Comparison of ENCODE assay signal across 8 mouse cellular contexts in genomic region chr4:148869566-148869965, GRCm38 (mm10).
DNase-seq lines count a peak whose midpoint lies in the region; ATAC-seq and TF ChIP-seq lines count a peak whose summit lies in the region.

No protein-coding gene starts in this region.

- in situ Hi-C loops in Patski (cut with MboI; ENCODE audit: low pct_unique_long_range_greater_than_20kb): loop anchor here (5.0 kb wide), 1 partner anchor 47 kb away; no protein-coding TSS in a partner anchor

- H3K27me3 ChIP-seq in Patski: no peaks in the 10 kb centered on the region

- CTCF ChIA-PET in Patski (lab: Charles Lee): no interaction called here

- peak; percentile 71 to 77 for DNase-seq in heart, adult 18-20 months
- DNase-seq in heart, adult 8-10 months (ENCODE audit: low spot score): no peak
- DNase-seq in Patski (ENCODE audit: low read depth, low spot score): peak; percentile 68
- peak; percentile 88 to 93 for DNase-seq in cerebellum, postnatal 10 days
- peak; percentile 80 to 83 for DNase-seq in kidney, adult 8-10 months
- DNase-seq in left cerebral cortex, postnatal 36 days (ENCODE audit: low spot score in 2 of 2): no peak
- no peak for DNase-seq in retina, postnatal 1 day
- no peak for DNase-seq in left cerebral cortex, adult 11 months (ENCODE audit: low spot score)

- intact Hi-C loops in left cerebral cortex, postnatal 36 days (cut with DNase I): no loop called here

- peak; percentile 72 for ATAC-seq in Patski

- no peak for TF ChIP-seq CTCF in Patski (IDR thresholded peaks at IDR 0.05)

- POLR2A ChIA-PET in Patski (lab: Charles Lee): interaction anchor here (0.8 kb wide), 1 partner anchor 125 kb away, joined by 4 read pairs; no protein-coding TSS in a partner anchor

Comparison
In these comparisons a context has a peak if more than half of its experiments do, and no peak if none do; other contexts are left out.
1. DNase-seq: peak in heart, adult 18-20 months (2 of 2), Patski (single experiment), cerebellum, postnatal 10 days (2 of 2) and kidney, adult 8-10 months (2 of 2); none in heart, adult 8-10 months (single experiment), left cerebral cortex, postnatal 36 days (0 of 2), retina, postnatal 1 day (single experiment) and left cerebral cortex, adult 11 months (single experiment).